Mouse (Mus musculus): ENCODE measurements at regions not wholly inside any gene's neighbourhood (a gene's known extent, or its start where the extent isn't known, plus 50 kb on each side); places are given as distances from the start of the nearest gene placed in this dataset.
"Not testable (repeated sequence)": the region's sequence is repeated elsewhere in the genome, so short reads cannot be mapped to it uniquely, and the experiment has no call there.

DNA sequence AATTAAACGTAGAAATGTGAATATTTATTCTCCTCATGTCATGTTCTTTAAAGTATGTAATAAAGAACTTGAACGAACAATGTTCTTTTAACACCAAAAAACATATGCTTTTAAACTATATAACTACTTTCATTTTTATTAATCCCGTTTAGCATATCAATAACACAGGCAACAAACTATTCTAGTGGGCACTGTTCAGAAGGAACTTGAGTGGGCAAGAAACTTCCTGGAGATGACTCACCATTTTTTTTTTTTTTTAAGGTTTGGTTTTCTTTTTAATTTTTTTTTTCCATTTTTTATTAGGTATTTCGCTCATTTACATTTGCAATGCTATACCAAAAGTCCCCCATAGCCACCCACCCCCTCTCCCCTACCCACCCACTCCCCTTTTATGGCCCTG, 462.2 kb upstream of the Brinp3 start:
- not testable (repeated sequence) for H3K27ac ChIP-seq (ENCODE audit: low read depth, low read length); H3K27me3 ChIP-seq (replicated peaks; ENCODE audit: control insufficient read depth, insufficient read depth, low read length); H3K9ac ChIP-seq (ENCODE audit: low read depth, low read length); H3K4me3 ChIP-seq (ENCODE audit: low read length); ATAC-seq; H3K4me2 ChIP-seq (ENCODE audit: low read length); H3K36me3 ChIP-seq (ENCODE audit: control insufficient read depth, insufficient read depth, low read length); H3K4me1 ChIP-seq (ENCODE audit: control insufficient read depth, insufficient read depth, low read depth, low read length); H3K9me3 ChIP-seq (ENCODE audit: control insufficient read depth, low read length)
- 90% methylated on average over 4 of the region's 4 CpGs for WGBS

GRCm38 (mm10) chr1:146032926-146033325, 461.6 kb upstream of the Brinp3 start:
- not testable (repeated sequence) for H3K4me1 ChIP-seq (ENCODE audit: control insufficient read depth, insufficient read depth, low read depth, low read length); H3K9ac ChIP-seq (ENCODE audit: low read depth, low read length); H3K9me3 ChIP-seq (ENCODE audit: control insufficient read depth, low read length); H3K4me3 ChIP-seq (ENCODE audit: low read length); H3K27ac ChIP-seq (ENCODE audit: low read depth, low read length); H3K36me3 ChIP-seq (ENCODE audit: control insufficient read depth, insufficient read depth, low read length); H3K27me3 ChIP-seq (replicated peaks; ENCODE audit: control insufficient read depth, insufficient read depth, low read length); ATAC-seq; H3K4me2 ChIP-seq (ENCODE audit: low read length)
- WGBS, result 91% methylated on average over 3 of the region's 3 CpGs

GRCm38 (mm10) chr1:146052504-146052903, 442.1 kb upstream of the Brinp3 start:
- H3K27me3 ChIP-seq (replicated peaks; ENCODE audit: control insufficient read depth, insufficient read depth, low read length), result no peaks in the 10 kb centered on the region
- no peak overlapping the region for H3K4me3 ChIP-seq (ENCODE audit: low read length)
- no peak overlapping the region for H3K27ac ChIP-seq (ENCODE audit: low read depth, low read length)
- H3K36me3 ChIP-seq (ENCODE audit: control insufficient read depth, insufficient read depth, low read length), result no peaks in the 10 kb centered on the region
- H3K4me1 ChIP-seq (ENCODE audit: control insufficient read depth, insufficient read depth, low read depth, low read length), result no peaks in the 10 kb centered on the region
- 81% methylated on average over 3 of the region's 3 CpGs for WGBS
- no peaks in the 10 kb centered on the region for H3K9me3 ChIP-seq (ENCODE audit: control insufficient read depth, low read length)
- no peak overlapping the region for H3K9ac ChIP-seq (ENCODE audit: low read depth, low read length)
- no peak for ATAC-seq
- no peak overlapping the region for H3K4me2 ChIP-seq (ENCODE audit: low read length)
